Mouse (Mus musculus) forebrain, embryonic 11.5 days (tissue): ENCODE data around the gene Actl7a. TPM values are rescaled to one million over a fixed set of nuclear protein-coding genes. Genes with fewer than 3 reads are reported as not detected.

Experiments
- ATAC-seq: fragments of 200-750 bp; cut with Nextera tagmentation; replicated peaks from 2 replicates; pipeline ENCODE4 v1.8.0; 2017; ENCODE audit warnings: moderate TSS enrichment; ENCODE audit not compliant: low FRiP score
- DNase-seq: peaks from one replicate; pipeline ENCODE4 v3.0.0-alpha.2; 2017; ENCODE audit warnings: low spot score
- H3K27ac ChIP-seq: fragments of 300-500 bp; sonication (generic); 2 replicates; pipeline ENCODE4 v1.5.1; 2014; ENCODE audit warnings: low read depth, low read length
- H3K27me3 ChIP-seq: fragments of 300-500 bp; sonication (generic); 2 replicates; pipeline ENCODE4 v1.6.1; 2014; ENCODE audit warnings: mild to moderate bottlenecking, low read length, mixed read lengths; ENCODE audit not compliant: control insufficient read depth, insufficient read depth
- H3K36me3 ChIP-seq: fragments of 300-500 bp; sonication (generic); 2 replicates; pipeline ENCODE4 v1.6.1; 2014; ENCODE audit warnings: mild to moderate bottlenecking, low read length, moderate library complexity, mixed read lengths; ENCODE audit not compliant: control insufficient read depth, insufficient read depth
- H3K4me1 ChIP-seq: fragments of 300-500 bp; sonication (generic); replicated peaks from 2 replicates; pipeline ENCODE4 v1.6.1; 2014; ENCODE audit warnings: low read length, mixed read lengths; ENCODE audit not compliant: control insufficient read depth, insufficient read depth
- H3K4me2 ChIP-seq: fragments of 300-500 bp; sonication (generic); 2 replicates; pipeline ENCODE4 v1.6.1; 2014; ENCODE audit warnings: low read depth, mild to moderate bottlenecking, low read length, moderate library complexity, mixed read lengths; ENCODE audit not compliant: severe bottlenecking
- H3K4me3 ChIP-seq: fragments of 300-500 bp; sonication (generic); 2 replicates; pipeline ENCODE4 v1.5.1; 2014; ENCODE audit warnings: low read depth, low read length
- H3K9ac ChIP-seq: fragments of 300-500 bp; sonication (generic); 2 replicates; pipeline ENCODE4 v1.6.1; 2014; ENCODE audit warnings: low read length
- H3K9me3 ChIP-seq: fragments of 300-500 bp; sonication (generic); 2 replicates; pipeline ENCODE4 v1.6.1; 2016; ENCODE audit warnings: low read length, mixed read lengths; ENCODE audit not compliant: control insufficient read depth
- WGBS: fragments of 180-500 bp; shearing (Covaris S2); extraction: QIAGEN DNeasy Blood & Tissue Kit; methylation state at CpG from one replicate; pipeline ENCODE4 v1.1.7; 2014; 5-methylcytosine and 5-hydroxymethylcytosine counted together
- polyA plus RNA-seq: library from polyadenylated mRNA; unstranded; fragments of >200 nt; fragmentation: Nextera tagmentation; extraction: Ambion mirVana; gene quantifications from 2 replicates; pipeline ENCODE4 v1.2.1, GENCODE M21; 2014

Actl7a gene
- polyA plus RNA-seq, 1 experiment from 2014 or later, result 0.12 TPM

- Histone ChIP-seq H3K27me3 (no peaks in the 10 kb centered on the region), H3K9me3 (no peaks in the 10 kb centered on the region), H3K27ac (no peak overlapping the region), H3K36me3 (peaks cover 4% of the 10 kb centered on the region; the same call in 1 of the 2 replicates), H3K9ac (no peak overlapping the region), H3K4me3 (no peak overlapping the region), H3K4me2 (no peak overlapping the region), H3K4me1 (no peaks in the 10 kb centered on the region)
- ATAC-seq (no peak), DNase-seq (no peak)
- WGBS, result 90% methylated on average over 4 of the region's 4 CpGs
Measured at GRCm38 (mm10) chr4:56742698-56743097, 515 bp upstream of the Actl7a start.

- WGBS, result 95% methylated on average over 2 of the region's 2 CpGs
- no peaks in the 10 kb centered on the region for H3K9me3 ChIP-seq
- H3K4me1 ChIP-seq, result no peaks in the 10 kb centered on the region
- DNase-seq (no peak), ATAC-seq (no peak)
- no peak overlapping the region for H3K9ac ChIP-seq
- H3K36me3 ChIP-seq, result peaks cover 7% of the 10 kb centered on the region; the same call in 1 of the 2 replicates
- no peak overlapping the region for H3K4me3 ChIP-seq
- no peak overlapping the region for H3K4me2 ChIP-seq
- H3K27me3 ChIP-seq, result no peaks in the 10 kb centered on the region
- H3K27ac ChIP-seq, result no peak overlapping the region
Measured at GRCm38 (mm10) chr4:56746345-56746744, 3.1 kb downstream of the Actl7a start.

GRCm38 (mm10) chr4:56747456-56747855, 4.2 kb downstream of the Actl7a start:
- Histone ChIP-seq H3K9me3 (no peaks in the 10 kb centered on the region), H3K4me3 (no peak overlapping the region), H3K9ac (no peak overlapping the region), H3K36me3 (peaks cover 7% of the 10 kb centered on the region; the same call in 1 of the 2 replicates), H3K27ac (no peak overlapping the region), H3K27me3 (no peaks in the 10 kb centered on the region), H3K4me1 (no peaks in the 10 kb centered on the region), H3K4me2 (no peak overlapping the region)
- ATAC-seq, result no peak
- DNase-seq, result no peak
- 98% methylated on average over 9 of the region's 9 CpGs for WGBS

- Histone ChIP-seq H3K4me1 (no peaks in the 10 kb centered on the region), H3K36me3 (peaks cover 4% of the 10 kb centered on the region; the same call in 1 of the 2 replicates), H3K27me3 (no peaks in the 10 kb centered on the region), H3K27ac (no peak overlapping the region), H3K9me3 (no peaks in the 10 kb centered on the region), H3K4me3 (no peak overlapping the region), H3K9ac (no peak overlapping the region), H3K4me2 (no peak overlapping the region)
- WGBS, result 91% methylated on average over 5 of the region's 5 CpGs
- DNase-seq, result no peak
- no peak for ATAC-seq
Measured at GRCm38 (mm10) chr4:56756021-56756420, 12.8 kb downstream of the Actl7a start.

GRCm38 (mm10) chr4:56756966-56757600, 13.9 kb downstream of the Actl7a start:
- no peak overlapping the region for H3K27ac ChIP-seq
- H3K27me3 ChIP-seq, result no peaks in the 10 kb centered on the region
- DNase-seq (no peak), ATAC-seq (no peak)
- H3K9ac ChIP-seq, result no peak overlapping the region
- H3K4me2 ChIP-seq, result no peak overlapping the region
- WGBS, result 90% methylated on average over 10 of the region's 10 CpGs
- peaks cover 4% of the 10 kb centered on the region; the same call in 1 of the 2 replicates for H3K36me3 ChIP-seq
- H3K4me1 ChIP-seq, result no peaks in the 10 kb centered on the region
- no peaks in the 10 kb centered on the region for H3K9me3 ChIP-seq
- H3K4me3 ChIP-seq, result no peak overlapping the region

- DNase-seq, result no peak
- 96% methylated on average over 1 of the region's 1 CpGs for WGBS
- Histone ChIP-seq H3K9ac (no peak overlapping the region), H3K4me2 (no peak overlapping the region), H3K27ac (no peak overlapping the region), H3K27me3 (no peaks in the 10 kb centered on the region), H3K4me1 (no peaks in the 10 kb centered on the region), H3K4me3 (no peak overlapping the region), H3K9me3 (no peaks in the 10 kb centered on the region), H3K36me3 (peaks cover 4% of the 10 kb centered on the region; the same call in 1 of the 2 replicates)
- ATAC-seq, result no peak
Measured at GRCm38 (mm10) chr4:56757693-56758092, 14.5 kb downstream of the Actl7a start.

GRCm38 (mm10) chr4:56767861-56768284, 24.7 kb downstream of the Actl7a start:
- Histone ChIP-seq H3K27me3 (no peaks in the 10 kb centered on the region), H3K27ac (no peak overlapping the region), H3K4me2 (no peak overlapping the region), H3K36me3 (peaks cover 37% of the 10 kb centered on the region), H3K9me3 (no peaks in the 10 kb centered on the region), H3K9ac (no peak overlapping the region), H3K4me1 (no peaks in the 10 kb centered on the region), H3K4me3 (no peak overlapping the region)
- ATAC-seq (no peak), DNase-seq (no peak)
- 81% methylated on average over 5 of the region's 5 CpGs for WGBS

GRCm38 (mm10) chr4:56768913-56769312, 25.7 kb downstream of the Actl7a start:
- Histone ChIP-seq H3K27ac (no peak overlapping the region), H3K36me3 (peaks cover 46% of the 10 kb centered on the region), H3K4me2 (no peak overlapping the region), H3K4me1 (no peaks in the 10 kb centered on the region), H3K4me3 (no peak overlapping the region), H3K9me3 (no peaks in the 10 kb centered on the region), H3K9ac (no peak overlapping the region), H3K27me3 (no peaks in the 10 kb centered on the region)
- 92% methylated on average over 7 of the region's 7 CpGs for WGBS
- ATAC-seq, result no peak
- DNase-seq, result no peak

GRCm38 (mm10) chr4:56771065-56771464, 27.9 kb downstream of the Actl7a start:
- H3K9me3 ChIP-seq, result no peaks in the 10 kb centered on the region
- H3K27ac ChIP-seq, result no peak overlapping the region
- WGBS, result 83% methylated on average over 1 of the region's 1 CpGs
- no peak for DNase-seq
- H3K4me1 ChIP-seq, result no peaks in the 10 kb centered on the region
- H3K9ac ChIP-seq, result no peak overlapping the region
- H3K4me3 ChIP-seq, result no peak overlapping the region
- H3K36me3 ChIP-seq, result peaks cover 40% of the 10 kb centered on the region
- no peaks in the 10 kb centered on the region for H3K27me3 ChIP-seq
- H3K4me2 ChIP-seq, result no peak overlapping the region
- ATAC-seq, result no peak
